Mouse (Mus musculus) right cerebral cortex, postnatal 10 days (tissue): ENCODE data around the gene Gjd2.

Source experiments
- DNase-seq, 2 experiments: peaks; one replicate each; pipeline ENCODE4 v3.0.0; 2021; ENCODE audit warnings: low spot score in 2 of 2

Gene Gjd2

DNA sequence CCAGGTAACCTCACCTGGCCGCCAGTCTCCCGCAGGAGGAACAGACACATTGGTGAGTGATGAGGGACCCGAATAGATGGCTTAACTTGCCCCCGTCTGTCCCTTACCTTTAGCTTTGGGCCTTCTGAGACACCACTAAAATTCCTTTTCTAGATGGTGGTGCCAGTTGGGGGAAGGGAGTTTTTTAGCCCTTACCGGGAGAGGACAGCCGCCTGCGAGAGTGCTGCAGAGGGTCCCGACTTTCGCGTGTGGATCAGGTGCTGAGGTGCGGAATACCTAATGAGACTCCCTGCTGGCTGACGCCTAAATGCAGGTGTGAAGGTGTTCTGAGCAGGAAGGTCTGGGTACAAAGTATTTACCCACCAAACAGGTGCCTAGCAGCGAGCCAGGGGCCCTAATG lies 427 bp upstream of the Gjd2 start:
- peak in 1 of 2 experiments; percentile 35 for DNase-seq

GRCm38 (mm10) chr2:114012749-114013211 lies 639 bp downstream of the Gjd2 start:
- DNase-seq: peak; percentile 45 to 55

- DNase-seq: no peak
Observed at GRCm38 (mm10) chr2:114011838-114012237, 1.6 kb downstream of the Gjd2 start.

DNA sequence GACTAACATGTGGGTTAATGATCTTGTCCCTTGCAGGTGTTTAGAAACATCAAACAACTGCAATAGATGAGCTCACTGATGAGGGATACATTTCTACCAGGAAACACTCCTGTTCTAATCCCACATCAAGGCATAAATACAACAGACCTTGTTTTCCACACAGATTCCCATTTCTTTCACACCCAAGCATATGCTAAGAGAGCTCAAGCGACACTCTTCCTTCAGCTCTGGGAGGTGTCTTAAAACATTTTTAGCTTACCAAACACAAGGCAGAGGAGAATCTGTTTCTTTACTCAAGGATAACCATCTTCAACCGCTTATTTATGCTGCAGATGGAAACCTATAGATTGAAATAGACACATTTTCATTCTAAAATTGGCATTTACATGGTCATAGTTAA lies 5.1 kb downstream of the Gjd2 start:
- no peak for DNase-seq

- no peak for DNase-seq
Observed at GRCm38 (mm10) chr2:113997484-113997883, 15.9 kb downstream of the Gjd2 start.

- no peak for DNase-seq
Observed at GRCm38 (mm10) chr2:113996930-113997329, 16.5 kb downstream of the Gjd2 start.

DNA sequence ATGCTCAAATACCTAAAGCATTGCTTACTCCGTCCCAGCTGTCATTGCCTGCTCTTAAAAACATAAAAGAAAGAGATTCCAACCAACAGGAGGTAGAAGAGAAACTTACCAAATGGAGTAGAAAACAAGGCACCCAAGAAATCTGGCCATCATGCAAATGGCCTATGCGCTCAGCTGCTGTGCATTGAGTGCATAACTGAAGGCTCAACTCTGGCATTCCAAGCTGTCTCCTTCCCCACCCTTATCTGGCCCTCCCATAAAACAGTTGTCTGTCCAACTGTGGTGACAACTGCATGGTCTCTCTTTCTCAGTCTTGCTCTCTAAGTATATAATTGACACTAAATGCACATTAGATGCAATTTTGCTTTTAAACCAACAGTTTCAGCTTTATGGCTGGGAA lies 28.5 kb downstream of the Gjd2 start:
- DNase-seq: no peak

- peak; percentile 29 to 36 for DNase-seq
Observed at GRCm38 (mm10) chr2:113980664-113981063, 32.8 kb downstream of the Gjd2 start.

DNA sequence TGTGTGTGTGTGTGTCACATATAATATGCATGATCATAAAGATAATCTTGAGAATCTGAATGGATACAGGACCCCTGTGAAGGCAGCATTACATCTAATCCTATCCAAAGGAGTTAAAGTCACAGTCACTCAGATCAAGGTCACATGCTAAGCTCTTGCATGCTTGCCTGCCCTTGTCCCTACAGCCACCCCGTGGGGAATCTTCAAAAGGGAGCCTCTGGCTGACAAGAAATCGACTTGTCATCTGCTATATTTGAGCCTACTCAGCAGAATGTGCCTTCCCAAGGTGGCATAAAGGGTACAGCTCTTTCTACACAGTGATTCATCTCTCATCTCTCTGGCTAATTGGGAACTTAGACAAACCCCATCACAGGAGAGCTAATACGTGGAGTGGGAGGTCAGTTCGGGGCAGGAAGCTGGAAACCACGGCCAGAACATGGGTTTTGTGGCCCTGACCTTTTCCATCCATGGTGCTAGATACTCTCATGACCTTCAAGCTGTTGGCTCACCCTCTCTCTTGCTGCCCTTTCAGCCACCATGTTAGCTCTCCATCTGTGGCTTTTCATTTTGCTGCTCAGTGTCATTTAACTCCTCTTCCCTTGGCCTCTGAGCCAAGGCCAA lies 35.2 kb downstream of the Gjd2 start:
- DNase-seq: no peak

- no peak for DNase-seq
Observed at GRCm38 (mm10) chr2:113973950-113974349, 39.5 kb downstream of the Gjd2 start.

- DNase-seq: peak in 1 of 2 experiments; percentile 24
Observed at GRCm38 (mm10) chr2:113966421-113966820, 47.0 kb downstream of the Gjd2 start.
